Mouse (Mus musculus) heart, embryonic 11.5 days (tissue): ENCODE measurements around the gene Cadps2. TPM values are rescaled to one million over a fixed set of nuclear protein-coding genes. Genes with fewer than 3 reads are reported as not detected.

ENCODE experiments used
- ATAC-seq: fragments of 200-750 bp; cut with Nextera tagmentation; replicated peaks from 2 replicates; pipeline ENCODE4 v1.8.0; 2017; ENCODE audit warnings: moderate library complexity; ENCODE audit not compliant: insufficient number of reproducible peaks, low FRiP score, low TSS enrichment
- H3K27ac ChIP-seq: fragments of 300-500 bp; sonication (generic); 2 replicates; pipeline ENCODE4 v1.5.1; 2014; ENCODE audit warnings: mild to moderate bottlenecking, low read depth, low read length
- H3K27me3 ChIP-seq: fragments of 300-500 bp; sonication (generic); 2 replicates; pipeline ENCODE4 v1.6.1; 2014; ENCODE audit warnings: mild to moderate bottlenecking, low read length, mixed read lengths; ENCODE audit not compliant: control insufficient read depth, insufficient read depth
- H3K36me3 ChIP-seq: fragments of 300-500 bp; sonication (generic); 2 replicates; pipeline ENCODE4 v1.6.1; 2014; ENCODE audit warnings: mild to moderate bottlenecking, low read length, moderate library complexity, mixed read lengths; ENCODE audit not compliant: control insufficient read depth, insufficient read depth
- H3K4me1 ChIP-seq: fragments of 300-500 bp; sonication (generic); 2 replicates; pipeline ENCODE4 v1.6.1; 2014; ENCODE audit warnings: low read length; ENCODE audit not compliant: control insufficient read depth, insufficient read depth
- H3K4me2 ChIP-seq: fragments of 300-500 bp; sonication (generic); 2 replicates; pipeline ENCODE4 v1.6.1; 2014; ENCODE audit warnings: mild to moderate bottlenecking, moderate library complexity
- H3K4me3 ChIP-seq: fragments of 300-500 bp; sonication (generic); 2 replicates; pipeline ENCODE4 v1.5.1; 2014; ENCODE audit warnings: low read depth, low read length
- H3K9ac ChIP-seq: fragments of 300-500 bp; sonication (generic); 2 replicates; pipeline ENCODE4 v1.6.1; 2014; ENCODE audit warnings: mild to moderate bottlenecking, low read depth, low read length, moderate library complexity
- H3K9me3 ChIP-seq: fragments of 300-500 bp; sonication (generic); replicated peaks from 2 replicates; pipeline ENCODE4 v1.6.1; 2016; ENCODE audit warnings: low read length; ENCODE audit not compliant: control insufficient read depth
- WGBS: fragments of 180-500 bp; shearing (Covaris S2); extraction: QIAGEN DNeasy Blood & Tissue Kit; methylation state at CpG from one replicate; pipeline ENCODE4 v1.1.7; 2014; ENCODE audit not compliant: insufficient replicate concordance; 5-methylcytosine and 5-hydroxymethylcytosine counted together
- polyA plus RNA-seq: library from polyadenylated mRNA; unstranded; fragments of >200 nt; fragmentation: Nextera tagmentation; extraction: Ambion mirVana; gene quantifications from 2 replicates; pipeline ENCODE4 v1.2.1, GENCODE M21; 2014

The Cadps2 gene
- polyA plus RNA-seq, 1 experiment from 2014 or later: 1.2 TPM

GRCm38 (mm10) chr6:23650205-23650604 lies 189.0 kb downstream of the Cadps2 start, which contains the start of gene Rnf133:
TSS of gene Rnf133 (minus strand) at chr6:23650305.
- no peaks in the 10 kb centered on the region for H3K9me3 ChIP-seq
- H3K4me2 ChIP-seq: no peak within 1 kb of the TSS
- no peaks in the 10 kb centered on the region for H3K27me3 ChIP-seq
- 78% methylated on average over 2 of the region's 2 CpGs for WGBS
- no peak within 1 kb of the TSS for H3K27ac ChIP-seq
- ATAC-seq: no peak
- H3K4me1 ChIP-seq: no peaks in the 10 kb centered on the region
- H3K36me3 ChIP-seq: no peaks in the 10 kb centered on the region
- no peak within 1 kb of the TSS for H3K4me3 ChIP-seq
- no peak within 1 kb of the TSS for H3K9ac ChIP-seq

GRCm38 (mm10) chr6:23648732-23649131 lies 190.5 kb downstream of the Cadps2 start:
- WGBS: 73% methylated on average over 8 of the region's 8 CpGs
- no peaks in the 10 kb centered on the region for H3K36me3 ChIP-seq

GRCm38 (mm10) chr6:23647627-23648247 lies 191.5 kb downstream of the Cadps2 start:
- H3K36me3 ChIP-seq: no peaks in the 10 kb centered on the region
- H3K4me3 ChIP-seq: no peak overlapping the region
- H3K9ac ChIP-seq: no peak overlapping the region
- no peaks in the 10 kb centered on the region for H3K27me3 ChIP-seq
- WGBS: 74% methylated on average over 7 of the region's 7 CpGs
- no peaks in the 10 kb centered on the region for H3K4me1 ChIP-seq
- H3K27ac ChIP-seq: no peak overlapping the region
- H3K9me3 ChIP-seq: no peaks in the 10 kb centered on the region
- no peak overlapping the region for H3K4me2 ChIP-seq
- ATAC-seq: no peak

More at GRCm38 (mm10) chr6:23648732-23649131, 190.5 kb downstream of the Cadps2 start:
- no peak for ATAC-seq
- Histone ChIP-seq H3K4me1 (no peaks in the 10 kb centered on the region), H3K27me3 (no peaks in the 10 kb centered on the region), H3K4me3 (no peak overlapping the region), H3K9me3 (no peaks in the 10 kb centered on the region), H3K27ac (no peak overlapping the region), H3K4me2 (no peak overlapping the region), H3K9ac (no peak overlapping the region)

GRCm38 (mm10) chr6:23637081-23637480 lies 202.1 kb downstream of the Cadps2 start:
- no peaks in the 10 kb centered on the region for H3K9me3 ChIP-seq
- ATAC-seq: no peak
- 67% methylated on average over 3 of the region's 3 CpGs for WGBS
- no peak overlapping the region for H3K4me3 ChIP-seq
- H3K36me3 ChIP-seq: no peaks in the 10 kb centered on the region
- no peak overlapping the region for H3K27ac ChIP-seq
- H3K4me2 ChIP-seq: no peak overlapping the region
- H3K9ac ChIP-seq: no peak overlapping the region
- no peaks in the 10 kb centered on the region for H3K27me3 ChIP-seq
- H3K4me1 ChIP-seq: no peaks in the 10 kb centered on the region

GRCm38 (mm10) chr6:23635208-23635607 lies 204.0 kb downstream of the Cadps2 start:
- H3K9me3 ChIP-seq: no peaks in the 10 kb centered on the region
- no peaks in the 10 kb centered on the region for H3K36me3 ChIP-seq
- no peak overlapping the region for H3K27ac ChIP-seq
- WGBS: 83% methylated on average over 3 of the region's 3 CpGs
- no peaks in the 10 kb centered on the region for H3K27me3 ChIP-seq
- H3K4me3 ChIP-seq: no peak overlapping the region
- no peak for ATAC-seq
- no peaks in the 10 kb centered on the region for H3K4me1 ChIP-seq
- no peak overlapping the region for H3K9ac ChIP-seq
- H3K4me2 ChIP-seq: no peak overlapping the region

- H3K9ac ChIP-seq: no peak overlapping the region
- H3K36me3 ChIP-seq: no peaks in the 10 kb centered on the region
Observed at GRCm38 (mm10) chr6:23634016-23634415, 205.2 kb downstream of the Cadps2 start.

GRCm38 (mm10) chr6:23630465-23630864 lies 208.8 kb downstream of the Cadps2 start:
- no peak overlapping the region for H3K27ac ChIP-seq
- ATAC-seq: no peak
- H3K4me3 ChIP-seq: no peak overlapping the region
- H3K36me3 ChIP-seq: no peaks in the 10 kb centered on the region
- H3K27me3 ChIP-seq: no peaks in the 10 kb centered on the region
- no peak overlapping the region for H3K4me2 ChIP-seq
- no peaks in the 10 kb centered on the region for H3K4me1 ChIP-seq
- H3K9me3 ChIP-seq: no peaks in the 10 kb centered on the region
- 30% methylated on average over 4 of the region's 4 CpGs for WGBS
- H3K9ac ChIP-seq: no peak overlapping the region

More at GRCm38 (mm10) chr6:23634016-23634415, 205.2 kb downstream of the Cadps2 start:
- Histone ChIP-seq H3K4me3 (no peak overlapping the region), H3K27ac (no peak overlapping the region), H3K4me2 (no peak overlapping the region), H3K27me3 (no peaks in the 10 kb centered on the region), H3K9me3 (no peaks in the 10 kb centered on the region), H3K4me1 (no peaks in the 10 kb centered on the region)
- no peak for ATAC-seq
- whole genome bisulfite sequencing: 82% methylated on average over 9 of the region's 9 CpGs

- H3K27ac ChIP-seq: no peak overlapping the region
- no peak overlapping the region for H3K4me2 ChIP-seq
- H3K9ac ChIP-seq: no peak overlapping the region
- no peak overlapping the region for H3K4me3 ChIP-seq
- H3K27me3 ChIP-seq: no peaks in the 10 kb centered on the region
- H3K4me1 ChIP-seq: no peaks in the 10 kb centered on the region
- no peaks in the 10 kb centered on the region for H3K36me3 ChIP-seq
- ATAC-seq: no peak
- no peaks in the 10 kb centered on the region for H3K9me3 ChIP-seq
- 67% methylated on average over 2 of the region's 2 CpGs for WGBS
Observed at GRCm38 (mm10) chr6:23575102-23575501, 264.1 kb downstream of the Cadps2 start.

- Histone ChIP-seq H3K36me3 (no peaks in the 10 kb centered on the region), H3K27me3 (no peaks in the 10 kb centered on the region), H3K4me1 (no peaks in the 10 kb centered on the region), H3K9me3 (no peaks in the 10 kb centered on the region), H3K4me2 (no peak overlapping the region), H3K27ac (no peak overlapping the region), H3K4me3 (no peak overlapping the region), H3K9ac (no peak overlapping the region)
- WGBS: 74% methylated on average over 4 of the region's 4 CpGs
- no peak for ATAC-seq
Observed at GRCm38 (mm10) chr6:23573750-23574149, 265.5 kb downstream of the Cadps2 start.
